Comparison of ENCODE assay signal across 8 mouse cellular contexts in the genomic region with DNA sequence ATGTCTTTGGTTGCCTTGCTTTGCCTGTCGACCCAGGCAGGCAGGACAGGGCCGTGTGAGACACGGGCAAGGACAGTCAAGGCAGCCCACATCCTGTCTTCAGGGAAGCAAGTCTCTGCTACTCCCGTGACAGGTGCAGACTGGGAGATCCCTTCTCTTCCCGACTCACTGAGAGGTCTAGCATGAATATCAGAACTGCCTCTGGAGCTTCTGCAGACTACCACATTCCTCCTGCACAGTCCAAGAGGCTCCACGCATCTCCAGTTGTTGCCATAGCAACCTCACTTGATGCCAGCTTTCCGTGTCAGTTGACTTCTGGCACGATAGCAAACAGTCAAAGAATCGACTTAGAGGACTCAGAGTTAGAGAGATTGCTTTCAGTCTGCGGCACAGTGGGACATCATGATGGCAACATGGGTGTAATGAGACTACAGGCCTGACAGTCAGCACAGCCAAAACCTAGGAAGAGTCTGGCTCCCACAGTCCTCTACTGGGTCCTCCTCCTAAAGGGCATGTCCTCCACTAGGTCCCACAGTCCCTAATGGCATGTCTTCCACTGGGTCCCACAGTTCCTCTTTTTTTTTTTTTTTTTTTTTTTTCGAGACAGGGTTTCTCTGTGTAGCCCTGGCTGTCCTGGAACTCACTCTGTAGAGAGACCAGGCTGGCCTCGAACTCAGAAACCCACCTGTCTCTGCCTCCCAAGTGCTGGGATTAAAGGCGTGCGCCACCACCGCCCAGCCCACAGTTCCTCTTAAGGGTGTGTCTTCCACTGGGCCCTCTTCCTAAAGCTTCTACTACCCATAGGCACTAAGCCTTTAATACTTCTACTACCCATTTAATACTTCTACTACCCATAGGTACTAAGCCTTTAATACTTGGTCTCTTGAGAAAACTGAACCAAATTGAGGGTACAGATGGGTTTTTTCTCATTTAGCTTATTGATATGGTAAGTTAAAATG. TPM values are rescaled to one million over a fixed set of nuclear protein-coding genes. Genes with fewer than 3 reads are reported as not detected.
DNase-seq lines count a peak whose midpoint lies in the region; ATAC-seq and TF ChIP-seq lines count a peak whose summit lies in the region.

No protein-coding gene starts in this region.

- H3K9me3 ChIP-seq in forebrain, embryonic 12.5 days = no peaks in the 10 kb centered on the region
- no peaks in the 10 kb centered on the region for H3K9me3 ChIP-seq in forebrain, embryonic 10.5 days
- H3K9me3 ChIP-seq in forebrain, postnatal 0 days (ENCODE audit: low read length) = no peaks in the 10 kb centered on the region
- H3K9me3 ChIP-seq in liver, embryonic 11.5 days (ENCODE audit: control insufficient read depth, low read length) = no peaks in the 10 kb centered on the region
- no peaks in the 10 kb centered on the region for H3K9me3 ChIP-seq in neural tube, embryonic 15.5 days (replicated peaks)

- ATAC-seq in forebrain, embryonic 12.5 days (ENCODE audit: low FRiP score) = 0 out of 2 replicates have a peak, but pooled peaks have one; percentile 39
- peak; percentile 92 for ATAC-seq in forebrain, postnatal 0 days
- peak; percentile 41; the same call in 1 of the 2 replicates for ATAC-seq in liver, embryonic 11.5 days (replicated peaks; ENCODE audit: low FRiP score)
- peak; percentile 83 for ATAC-seq in neural tube, embryonic 15.5 days (ENCODE audit: low FRiP score)

- 80% methylated on average over 15 of the region's 15 CpGs for WGBS in forebrain, embryonic 12.5 days
- 87% methylated on average over 15 of the region's 15 CpGs for WGBS in forebrain, embryonic 10.5 days
- 53% methylated on average over 15 of the region's 15 CpGs for WGBS in forebrain, postnatal 0 days
- 70% methylated on average over 15 of the region's 15 CpGs for WGBS in liver, embryonic 11.5 days
- 51% methylated on average over 15 of the region's 15 CpGs for WGBS in neural tube, embryonic 15.5 days

- no peak for DNase-seq in forebrain, embryonic 10.5 days (ENCODE audit: extremely low spot score, low spot score)
- peak; percentile 68 for DNase-seq in MN1 (ENCODE audit: low spot score)
- peak; percentile 85 for DNase-seq in forebrain, postnatal 0 days
- peak; percentile 42 for DNase-seq in kidney, adult 9 months
- no peak for DNase-seq in liver, embryonic 11.5 days (ENCODE audit: low spot score)
- no peak for DNase-seq in urinary bladder, postnatal 4 days (ENCODE audit: low spot score in 2 of 2)

- peaks cover 10% of the 10 kb centered on the region for H3K4me1 ChIP-seq in forebrain, embryonic 12.5 days
- H3K4me1 ChIP-seq in forebrain, embryonic 10.5 days = peaks cover 5% of the 10 kb centered on the region; the same call in 1 of the 2 replicates
- peaks cover 8% of the 10 kb centered on the region; the same call in 1 of the 2 replicates for H3K4me1 ChIP-seq in forebrain, postnatal 0 days (ENCODE audit: insufficient read depth)
- peaks cover 24% of the 10 kb centered on the region for H3K4me1 ChIP-seq in liver, embryonic 11.5 days (replicated peaks; ENCODE audit: control insufficient read depth, insufficient read depth, low read length)
- peaks cover 20% of the 10 kb centered on the region for H3K4me1 ChIP-seq in neural tube, embryonic 15.5 days

- TF ChIP-seq CTCF in forebrain, postnatal 0 days (IDR thresholded peaks at IDR 0.05; ENCODE audit: low read depth) = no peak

- no peaks in the 10 kb centered on the region for H3K27me3 ChIP-seq in forebrain, embryonic 12.5 days
- H3K27me3 ChIP-seq in forebrain, embryonic 10.5 days (ENCODE audit: poor library complexity, severe bottlenecking) = no peaks in the 10 kb centered on the region
- no peaks in the 10 kb centered on the region for H3K27me3 ChIP-seq in forebrain, postnatal 0 days (ENCODE audit: insufficient read depth, low read length)
- H3K27me3 ChIP-seq in liver, embryonic 11.5 days (replicated peaks; ENCODE audit: control insufficient read depth, insufficient read depth, low read length) = no peaks in the 10 kb centered on the region
- no peaks in the 10 kb centered on the region for H3K27me3 ChIP-seq in neural tube, embryonic 15.5 days (replicated peaks)

- no peak overlapping the region for H3K4me2 ChIP-seq in forebrain, embryonic 12.5 days
- H3K4me2 ChIP-seq in forebrain, postnatal 0 days (ENCODE audit: low read depth) = no peak overlapping the region
- H3K4me2 ChIP-seq in liver, embryonic 11.5 days = no peak overlapping the region
- H3K4me2 ChIP-seq in neural tube, embryonic 15.5 days = peak overlapping the region; percentile 0; the same call in 1 of the 2 replicates

- H3K9ac ChIP-seq in forebrain, embryonic 12.5 days = no peak overlapping the region
- no peak overlapping the region for H3K9ac ChIP-seq in forebrain, postnatal 0 days
- no peak overlapping the region for H3K9ac ChIP-seq in liver, embryonic 11.5 days (ENCODE audit: low read depth, low read length)
- no peak overlapping the region for H3K9ac ChIP-seq in neural tube, embryonic 15.5 days (replicated peaks)

- H3K4me3 ChIP-seq in forebrain, embryonic 12.5 days (replicated peaks) = no peak overlapping the region
- no peak overlapping the region for H3K4me3 ChIP-seq in forebrain, embryonic 10.5 days
- H3K4me3 ChIP-seq in forebrain, postnatal 0 days (ENCODE audit: low read depth, low read length) = no peak overlapping the region
- no peak overlapping the region for H3K4me3 ChIP-seq in liver, embryonic 11.5 days (ENCODE audit: low read depth, low read length)
- no peak overlapping the region for H3K4me3 ChIP-seq in neural tube, embryonic 15.5 days (replicated peaks)

- H3K36me3 ChIP-seq in forebrain, embryonic 12.5 days (replicated peaks) = peaks cover 18% of the 10 kb centered on the region
- H3K36me3 ChIP-seq in forebrain, embryonic 10.5 days (replicated peaks) = peaks cover 33% of the 10 kb centered on the region
- peaks cover 13% of the 10 kb centered on the region for H3K36me3 ChIP-seq in forebrain, postnatal 0 days (ENCODE audit: insufficient read depth)
- H3K36me3 ChIP-seq in liver, embryonic 11.5 days (ENCODE audit: control insufficient read depth, insufficient read depth, low read length) = no peaks in the 10 kb centered on the region; the same call in none of the 2 replicates
- peaks cover 16% of the 10 kb centered on the region for H3K36me3 ChIP-seq in neural tube, embryonic 15.5 days

- no peak overlapping the region for H3K27ac ChIP-seq in forebrain, embryonic 12.5 days
- H3K27ac ChIP-seq in forebrain, embryonic 10.5 days = no peak overlapping the region
- peak overlapping the region; percentile 59 for H3K27ac ChIP-seq in forebrain, postnatal 0 days (ENCODE audit: low read depth, low read length)
- peak overlapping the region; percentile 55 for H3K27ac ChIP-seq in liver, embryonic 11.5 days (ENCODE audit: low read depth, low read length)
- H3K27ac ChIP-seq in neural tube, embryonic 15.5 days (replicated peaks) = peak overlapping the region; percentile 42

RNA-seq across cellular contexts. Expression of a gene that starts 27.5 kb away (rescaled TPM):
- polyA plus RNA-seq in forebrain, embryonic 12.5 days (2016; fragmentation: Nextera tagmentation; extraction: Ambion mirVana) = 26.3 and 27.6 TPM in 2 replicates
- polyA plus RNA-seq in forebrain, embryonic 10.5 days (2016; fragmentation: Nextera tagmentation; extraction: Ambion mirVana) = 16.9 and 18.3 TPM in 2 replicates
- total RNA-seq in forebrain, postnatal 0 days (2014; rRNA removed) = 103 and 116 TPM in 2 replicates
- 14.3 and 23.2 TPM in 2 replicates for polyA plus RNA-seq in forebrain, postnatal 0 days (2015; fragmentation: Nextera tagmentation; extraction: Ambion mirVana)
- polyA plus RNA-seq in liver, embryonic 11.5 days (2014; fragmentation: Nextera tagmentation; extraction: Ambion mirVana) = 11.0 and 11.9 TPM in 2 replicates
- 21.9 and 27.6 TPM in 2 replicates for polyA plus RNA-seq in neural tube, embryonic 15.5 days (2015; fragmentation: Nextera tagmentation; extraction: Ambion mirVana)

RNA-seq across cellular contexts. Expression of a gene that starts 32.5 kb away (rescaled TPM):
- 0.26 TPM in 1 of 2 replicates, not detected in the other for polyA plus RNA-seq in forebrain, embryonic 12.5 days (2016; fragmentation: Nextera tagmentation; extraction: Ambion mirVana)
- not detected in 2 replicates for polyA plus RNA-seq in forebrain, embryonic 10.5 days (2016; fragmentation: Nextera tagmentation; extraction: Ambion mirVana)
- 0.54 and 1.7 TPM in 2 replicates for total RNA-seq in forebrain, postnatal 0 days (2014; rRNA removed)
- polyA plus RNA-seq in forebrain, postnatal 0 days (2015; fragmentation: Nextera tagmentation; extraction: Ambion mirVana) = not detected in 2 replicates
- polyA plus RNA-seq in liver, embryonic 11.5 days (2014; fragmentation: Nextera tagmentation; extraction: Ambion mirVana) = not detected in 2 replicates
- polyA plus RNA-seq in neural tube, embryonic 15.5 days (2015; fragmentation: Nextera tagmentation; extraction: Ambion mirVana) = not detected in 2 replicates

RNA-seq across cellular contexts. Expression of a gene that starts 41.3 kb away (rescaled TPM):
- 70.2 and 74.2 TPM in 2 replicates for polyA plus RNA-seq in forebrain, embryonic 12.5 days (2016; fragmentation: Nextera tagmentation; extraction: Ambion mirVana)
- polyA plus RNA-seq in forebrain, embryonic 10.5 days (2016; fragmentation: Nextera tagmentation; extraction: Ambion mirVana) = 50.8 and 58.1 TPM in 2 replicates
- 47.6 and 54.4 TPM in 2 replicates for total RNA-seq in forebrain, postnatal 0 days (2014; rRNA removed)
- polyA plus RNA-seq in forebrain, postnatal 0 days (2015; fragmentation: Nextera tagmentation; extraction: Ambion mirVana) = 32.3 and 40.2 TPM in 2 replicates
- 51.8 and 52.9 TPM in 2 replicates for polyA plus RNA-seq in liver, embryonic 11.5 days (2014; fragmentation: Nextera tagmentation; extraction: Ambion mirVana)
- polyA plus RNA-seq in neural tube, embryonic 15.5 days (2015; fragmentation: Nextera tagmentation; extraction: Ambion mirVana) = 44.1 and 49.3 TPM in 2 replicates

RNA-seq across cellular contexts. Expression of a gene that starts 56.3 kb away (rescaled TPM):
- polyA plus RNA-seq in forebrain, embryonic 12.5 days (2016; fragmentation: Nextera tagmentation; extraction: Ambion mirVana) = 22.2 and 22.7 TPM in 2 replicates
- 21.2 and 22.7 TPM in 2 replicates for polyA plus RNA-seq in forebrain, embryonic 10.5 days (2016; fragmentation: Nextera tagmentation; extraction: Ambion mirVana)
- 49.2 and 59.3 TPM in 2 replicates for total RNA-seq in forebrain, postnatal 0 days (2014; rRNA removed)
- 13.6 and 13.8 TPM in 2 replicates for polyA plus RNA-seq in forebrain, postnatal 0 days (2015; fragmentation: Nextera tagmentation; extraction: Ambion mirVana)
- 17.7 and 19.2 TPM in 2 replicates for polyA plus RNA-seq in liver, embryonic 11.5 days (2014; fragmentation: Nextera tagmentation; extraction: Ambion mirVana)
- polyA plus RNA-seq in neural tube, embryonic 15.5 days (2015; fragmentation: Nextera tagmentation; extraction: Ambion mirVana) = 14.3 and 15.0 TPM in 2 replicates

Comparison
In these comparisons a context has a peak if more than half of its experiments do, and no peak if none do; other contexts are left out.
1. H3K27ac ChIP-seq: peak in forebrain, postnatal 0 days (single experiment), liver, embryonic 11.5 days (single experiment) and neural tube, embryonic 15.5 days (single experiment); none in forebrain, embryonic 12.5 days (single experiment) and forebrain, embryonic 10.5 days (single experiment).
2. DNase-seq: peak in MN1 (single experiment), forebrain, postnatal 0 days (single experiment) and kidney, adult 9 months (single experiment); none in forebrain, embryonic 10.5 days (single experiment), liver, embryonic 11.5 days (single experiment) and urinary bladder, postnatal 4 days (0 of 2).
3. ATAC-seq: peak in every context shown above with its lines; median percentile 92 in forebrain, postnatal 0 days; 83 in neural tube, embryonic 15.5 days; 41 in liver, embryonic 11.5 days; 39 in forebrain, embryonic 12.5 days.